Mouse (Mus musculus) testis, postnatal 10 days (tissue): ENCODE measurements at regions not wholly inside any gene's neighbourhood (a gene's known extent, or its start where the extent isn't known, plus 50 kb on each side); places are given as distances from the start of the nearest gene placed in this dataset.
A peak's percentile ranks its signal among the peaks of the same experiment; 100 is the strongest.

Source experiments
- DNase-seq: peaks from one replicate; pipeline ENCODE4 v3.0.0; 2021; ENCODE audit warnings: low spot score

DNA sequence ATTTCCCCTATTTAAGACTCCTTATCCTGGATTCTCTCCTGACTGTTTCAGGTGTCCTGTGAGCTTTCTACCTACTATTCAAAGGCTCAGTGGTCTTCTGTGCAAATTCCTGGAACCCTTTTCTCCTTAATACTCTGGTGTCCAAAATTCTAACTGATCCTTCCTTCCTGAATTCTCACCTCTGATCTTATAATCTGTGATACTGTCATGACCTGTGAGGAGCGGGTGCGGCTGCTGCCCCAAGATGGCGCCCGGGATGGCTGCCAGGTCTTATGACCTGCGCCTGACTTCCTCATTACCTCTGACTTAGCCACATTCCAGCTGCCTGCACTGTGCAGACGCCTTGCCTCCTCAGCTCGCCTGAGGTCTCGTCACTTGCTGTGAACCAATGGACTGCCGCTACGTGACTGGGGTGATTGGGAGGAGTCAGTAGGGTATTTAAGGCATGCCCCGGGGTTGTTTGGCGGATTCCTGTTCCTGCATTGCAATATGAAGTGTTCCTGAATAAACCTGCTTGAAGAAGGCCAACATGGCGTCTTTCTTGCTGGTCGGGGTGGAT, 131.2 kb downstream of the Ptbp2 start:
- no peak for DNase-seq

DNA sequence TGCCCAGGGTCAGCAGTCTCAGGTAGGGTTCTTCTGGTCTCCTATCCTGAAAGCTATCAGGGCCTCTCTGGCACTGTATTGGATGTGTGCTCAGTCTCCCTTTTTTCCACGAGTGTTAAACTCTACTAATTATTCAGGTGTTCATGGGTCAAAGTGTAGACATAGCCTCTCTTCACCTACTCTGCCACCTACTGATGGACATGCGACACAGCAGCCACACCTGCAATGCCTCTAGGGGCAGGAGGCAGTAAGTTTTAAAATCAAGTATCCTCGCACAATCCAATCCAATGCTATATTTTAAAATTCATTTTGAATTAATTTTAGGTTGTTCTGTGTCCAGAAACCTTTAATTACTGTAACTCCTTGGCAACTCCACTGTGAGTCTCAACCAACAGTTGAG, 145.6 kb downstream of the Ptbp2 start:
- DNase-seq, result no peak

DNA sequence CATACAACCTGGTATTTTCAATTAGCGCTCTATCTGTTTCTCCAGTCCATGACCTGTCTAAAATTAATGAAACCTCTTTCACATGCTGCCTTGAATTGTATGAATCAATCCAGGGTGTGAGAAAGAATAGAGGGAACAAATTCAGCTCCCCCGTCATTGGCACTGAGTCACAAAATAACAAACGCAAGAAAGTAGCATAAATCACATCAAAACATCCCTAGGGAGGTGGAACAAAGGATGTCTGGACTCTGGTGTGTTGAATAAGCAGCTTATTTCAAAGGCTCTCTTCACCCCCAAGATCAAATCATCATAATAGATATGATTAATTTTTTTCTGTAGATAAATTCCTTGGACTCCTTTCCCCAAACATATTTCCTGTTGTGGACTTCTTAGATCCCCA, 148.6 kb downstream of the Ptbp2 start:
- no peak for DNase-seq

DNA sequence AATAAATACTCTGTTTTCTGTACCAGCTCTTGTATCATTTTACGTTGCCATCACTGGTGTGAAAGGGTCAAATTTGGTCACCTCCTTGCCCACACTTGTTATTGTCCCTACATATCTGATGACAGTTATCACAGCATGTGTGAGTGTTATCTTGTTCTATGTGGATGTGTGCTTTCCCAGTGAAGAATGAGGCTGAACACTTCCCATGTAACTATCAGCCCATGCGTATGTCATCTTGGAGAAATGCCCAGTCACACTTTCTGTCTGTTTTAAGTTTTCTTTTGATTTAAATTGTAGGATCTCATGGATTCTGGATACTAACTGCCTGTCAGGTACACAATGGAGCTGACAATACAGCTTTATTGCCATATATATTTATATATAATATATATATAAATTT, 150.8 kb downstream of the Ptbp2 start:
- no peak for DNase-seq

GRCm38 (mm10) chr3:119606116-119606515, 178.2 kb downstream of the Ptbp2 start:
- DNase-seq, result no peak

DNA sequence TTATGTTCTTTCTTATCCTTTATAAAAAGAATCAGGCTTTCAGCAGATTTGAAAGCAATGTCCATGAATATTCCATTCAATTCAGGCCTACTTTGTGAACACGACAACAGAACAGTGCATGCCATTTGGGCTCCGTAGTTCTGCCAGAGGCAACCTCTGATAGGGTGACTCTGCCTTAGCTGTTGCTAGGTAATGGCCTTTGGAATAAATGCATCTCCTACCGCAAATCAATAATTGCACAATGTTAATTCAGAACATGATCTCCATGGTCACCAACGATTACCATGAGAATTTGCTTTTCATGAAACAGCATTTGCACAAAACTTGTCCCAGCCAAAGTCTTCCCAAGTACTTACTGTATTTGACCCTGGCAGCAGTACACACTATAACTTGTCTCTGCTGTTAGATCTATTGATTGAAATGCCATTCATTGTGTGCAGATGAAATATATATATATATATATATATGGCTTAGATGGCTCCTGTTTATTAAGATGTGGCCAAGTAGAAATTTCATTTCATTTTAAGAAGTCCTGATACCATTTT, 195.3 kb downstream of the Ptbp2 start:
- DNase-seq, result no peak

GRCm38 (mm10) chr3:119587971-119588370, 196.3 kb downstream of the Ptbp2 start:
- DNase-seq, result no peak

- no peak for DNase-seq
Measured at GRCm38 (mm10) chr3:119575516-119575915, 208.8 kb downstream of the Ptbp2 start.

- DNase-seq, result no peak
Measured at GRCm38 (mm10) chr3:119537884-119538283, 246.4 kb downstream of the Ptbp2 start.

DNA sequence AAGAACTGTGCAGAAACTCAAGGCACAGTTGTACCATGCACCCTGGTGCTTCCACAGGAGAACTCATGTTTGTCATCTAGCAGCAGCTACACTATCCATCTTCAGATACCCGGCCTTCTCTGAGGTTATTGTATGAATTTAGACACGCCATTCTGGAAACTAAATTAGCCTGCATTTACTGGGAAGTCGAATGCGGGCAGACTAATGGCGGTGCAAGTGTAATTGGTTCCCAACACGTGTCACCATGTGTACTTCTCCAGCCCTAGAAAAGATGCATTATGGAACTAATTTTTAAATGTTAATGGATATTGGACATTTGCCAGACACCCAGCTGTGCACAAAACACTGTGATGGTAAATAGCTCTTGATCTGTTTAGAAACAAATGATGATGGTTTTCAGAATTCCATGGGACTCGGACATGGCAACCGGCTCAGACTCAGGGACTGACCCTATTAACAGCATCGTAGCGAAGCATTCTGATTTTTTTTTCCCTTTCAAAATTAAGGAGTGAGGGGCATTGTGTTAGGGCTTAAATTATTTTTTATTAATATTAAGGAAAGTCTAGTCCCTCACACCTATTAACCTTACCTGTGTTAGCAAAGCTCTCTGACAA, 259.6 kb downstream of the Ptbp2 start:
- DNase-seq, result no peak

- DNase-seq, result no peak
Measured at GRCm38 (mm10) chr3:119512596-119512995, 271.7 kb downstream of the Ptbp2 start.

DNA sequence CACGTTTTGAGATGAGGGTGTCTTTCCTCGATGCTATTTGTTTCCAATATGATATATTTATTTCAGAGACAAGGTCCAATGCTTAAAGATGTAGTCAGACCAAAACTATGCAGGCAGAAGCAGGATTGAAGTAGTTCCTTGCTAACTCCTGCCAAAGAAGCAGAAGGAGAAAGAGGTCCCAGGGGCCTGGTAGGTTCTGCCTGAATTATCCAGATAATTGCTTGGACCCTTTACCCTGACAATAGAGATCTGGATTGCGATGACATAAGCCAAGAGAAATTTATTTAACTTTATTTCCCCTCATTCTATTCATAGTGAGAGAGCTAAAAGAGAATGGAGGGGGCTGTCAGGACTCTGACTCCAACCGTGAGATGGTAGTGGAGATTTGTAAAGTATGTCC, 275.1 kb downstream of the Ptbp2 start:
- no peak for DNase-seq

GRCm38 (mm10) chr3:119503471-119503972, 280.7 kb downstream of the Ptbp2 start:
- no peak for DNase-seq

DNA sequence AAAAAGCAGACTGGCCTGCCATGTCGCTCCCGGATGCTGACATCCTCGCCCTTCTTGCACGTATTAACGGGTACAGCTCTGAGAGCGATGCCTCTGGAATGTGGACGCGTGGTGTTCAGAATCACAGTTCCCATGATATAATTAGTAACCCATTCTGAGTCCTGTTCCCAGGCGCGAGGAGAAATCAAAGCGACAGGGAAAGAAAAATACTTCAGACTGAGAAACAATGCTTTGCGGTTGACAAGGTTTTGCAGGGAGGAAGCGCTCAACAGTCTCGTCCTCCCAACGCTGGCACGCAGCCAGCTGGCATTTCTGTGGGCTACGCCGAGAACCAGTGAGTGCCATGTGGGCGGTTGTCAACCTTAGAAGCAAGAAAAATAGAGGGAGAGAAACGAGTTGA, 285.6 kb downstream of the Ptbp2 start:
- DNase-seq, result peak; percentile 68

DNA sequence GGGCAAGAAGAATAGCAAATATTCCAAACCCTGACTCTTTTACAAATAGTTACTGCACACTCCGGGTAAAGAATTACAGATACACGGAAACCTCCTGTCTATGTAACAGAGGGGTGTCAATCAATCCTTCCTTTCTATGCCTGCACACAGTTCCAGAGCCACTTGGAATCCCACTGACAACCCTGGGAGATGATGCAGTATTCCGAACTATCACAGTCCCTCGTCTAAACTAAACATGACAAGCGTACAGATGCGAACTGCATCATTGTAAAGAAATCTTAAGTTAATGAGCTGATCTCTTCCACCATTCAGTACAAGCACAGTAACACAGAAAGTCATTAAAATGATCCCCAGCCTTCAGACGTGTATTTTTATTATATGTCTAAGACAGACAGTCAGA, 286.4 kb downstream of the Ptbp2 start:
- DNase-seq, result no peak

GRCm38 (mm10) chr3:119494580-119494979, 289.7 kb downstream of the Ptbp2 start:
- DNase-seq, result no peak

GRCm38 (mm10) chr3:119492627-119493026, 291.6 kb downstream of the Ptbp2 start:
- no peak for DNase-seq

DNA sequence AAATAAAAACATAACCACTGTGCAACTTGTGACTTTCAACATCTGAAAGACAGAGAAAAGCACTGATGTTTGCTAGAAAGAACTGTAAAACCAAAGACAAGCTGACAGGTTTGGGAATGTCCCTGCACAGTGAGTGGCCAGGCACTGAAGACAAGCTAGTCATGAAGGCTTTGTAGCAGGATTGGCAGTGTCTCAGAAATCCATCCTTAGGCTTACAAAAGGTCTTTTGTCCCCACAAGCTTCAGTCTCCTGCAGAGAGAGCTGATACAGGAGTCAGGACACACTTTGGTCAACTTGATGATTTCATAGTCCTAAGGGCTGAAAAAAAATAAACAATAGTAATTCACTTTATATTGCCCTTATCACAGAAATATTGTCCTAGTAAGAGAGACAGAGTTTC, 294.9 kb downstream of the Ptbp2 start:
- DNase-seq, result no peak
